Comparison of ENCODE assay signal across 8 mouse cellular contexts in the genomic region with DNA sequence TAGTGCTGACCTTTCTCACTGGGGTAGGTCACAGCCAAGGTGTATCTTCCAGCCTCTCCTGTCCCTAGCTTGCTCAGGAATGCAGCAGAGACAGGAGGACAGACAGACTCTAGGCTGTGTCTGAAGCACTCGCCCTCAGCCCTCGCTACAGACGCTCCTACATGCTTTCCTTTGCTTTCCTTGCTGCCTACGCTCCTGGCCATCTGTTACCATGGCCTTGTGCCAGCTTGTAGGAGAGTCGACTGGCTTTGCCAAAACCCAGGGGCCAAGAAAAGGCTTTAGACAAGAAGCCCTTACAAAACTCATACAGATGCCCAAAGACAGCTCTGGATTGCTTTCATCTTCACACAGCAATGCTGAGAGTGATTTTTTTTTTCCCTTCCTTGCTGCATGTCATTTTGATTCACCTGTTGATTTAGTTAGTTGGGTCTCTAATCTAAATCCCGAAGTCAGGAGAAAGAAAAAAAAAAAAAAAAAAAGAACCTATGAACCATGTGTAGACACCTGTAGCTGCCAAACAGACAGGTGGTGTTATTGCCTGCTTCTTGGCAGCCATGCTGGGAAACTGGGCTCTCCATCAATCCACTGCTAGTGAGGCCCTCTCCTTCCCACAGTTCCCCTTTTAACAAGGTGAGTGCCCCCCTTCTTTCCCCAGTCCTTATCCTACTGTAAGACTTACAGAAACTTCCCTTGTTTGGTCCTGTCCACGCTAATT.
DNase-seq lines count a peak whose midpoint lies in the region; ATAC-seq and TF ChIP-seq lines count a peak whose summit lies in the region.

No protein-coding gene starts in this region.

- DNase-seq in limb, embryonic 14.5 days (ENCODE audit: low spot score), result peak; percentile 74
- no peak for DNase-seq in limb, embryonic 10.5 days (ENCODE audit: low spot score)
- peak; percentile 86 for DNase-seq in cerebellum, adult 9-10 months
- DNase-seq in gastrocnemius, postnatal 25 days, result peak; percentile 38
- DNase-seq in layer of hippocampus, adult 9-10 months (ENCODE audit: low spot score), result peak; percentile 10
- no peak for DNase-seq in yolk sac, embryonic 10.5 days (ENCODE audit: low spot score)

- H3K9me3 ChIP-seq in limb, embryonic 14.5 days (ENCODE audit: control insufficient read depth, low read length), result no peaks in the 10 kb centered on the region
- H3K9me3 ChIP-seq in limb, embryonic 10.5 days (replicated peaks), result no peaks in the 10 kb centered on the region
- H3K9me3 ChIP-seq in midbrain, embryonic 15.5 days, result no peaks in the 10 kb centered on the region
- H3K9me3 ChIP-seq in intestine, embryonic 16.5 days (ENCODE audit: control insufficient read depth, low read length), result no peaks in the 10 kb centered on the region

- H3K27ac ChIP-seq in limb, embryonic 14.5 days (replicated peaks; ENCODE audit: low read depth, low read length), result no peak overlapping the region
- no peak overlapping the region for H3K27ac ChIP-seq in limb, embryonic 10.5 days
- H3K27ac ChIP-seq in midbrain, embryonic 15.5 days, result no peak overlapping the region
- no peak overlapping the region for H3K27ac ChIP-seq in intestine, embryonic 16.5 days (ENCODE audit: low read length)

- no peak for TF ChIP-seq POLR2A in limb, embryonic 14.5 days (IDR thresholded peaks at IDR 0.05; ENCODE audit: borderline replicate concordance, extremely low read depth, insufficient read depth, insufficient read length)

- no peak overlapping the region for H3K4me2 ChIP-seq in limb, embryonic 14.5 days (replicated peaks; ENCODE audit: low read depth, low read length, severe bottlenecking)
- no peak overlapping the region for H3K4me2 ChIP-seq in midbrain, embryonic 15.5 days
- H3K4me2 ChIP-seq in intestine, embryonic 16.5 days (ENCODE audit: low read depth, low read length), result no peak overlapping the region

- H3K4me1 ChIP-seq in limb, embryonic 14.5 days (ENCODE audit: control insufficient read depth, insufficient read depth, low read length), result peaks cover 7% of the 10 kb centered on the region; the same call in 1 of the 2 replicates
- H3K4me1 ChIP-seq in limb, embryonic 10.5 days, result no peaks in the 10 kb centered on the region
- H3K4me1 ChIP-seq in midbrain, embryonic 15.5 days, result peaks cover 6% of the 10 kb centered on the region
- H3K4me1 ChIP-seq in intestine, embryonic 16.5 days (ENCODE audit: control insufficient read depth, insufficient read depth, low read length), result 0 out of 2 replicates have a peak, but pooled peaks cover 4% of the 10 kb centered on the region

- H3K27me3 ChIP-seq in limb, embryonic 14.5 days (ENCODE audit: control insufficient read depth, insufficient read depth, low read length), result no peaks in the 10 kb centered on the region
- H3K27me3 ChIP-seq in limb, embryonic 10.5 days (ENCODE audit: low read depth, poor library complexity, severe bottlenecking), result no peaks in the 10 kb centered on the region
- no peaks in the 10 kb centered on the region for H3K27me3 ChIP-seq in midbrain, embryonic 15.5 days (replicated peaks)
- no peaks in the 10 kb centered on the region for H3K27me3 ChIP-seq in intestine, embryonic 16.5 days (replicated peaks; ENCODE audit: control insufficient read depth, insufficient read depth, low read length)

- no peaks in the 10 kb centered on the region for H3K36me3 ChIP-seq in limb, embryonic 14.5 days (ENCODE audit: control insufficient read depth, insufficient read depth, low read length)
- H3K36me3 ChIP-seq in limb, embryonic 10.5 days, result no peaks in the 10 kb centered on the region
- H3K36me3 ChIP-seq in midbrain, embryonic 15.5 days (replicated peaks), result no peaks in the 10 kb centered on the region
- H3K36me3 ChIP-seq in intestine, embryonic 16.5 days (ENCODE audit: control insufficient read depth, insufficient read depth, low read length), result no peaks in the 10 kb centered on the region

- 0 out of 2 replicates have a peak, but pooled peaks have one; percentile 9 for ATAC-seq in limb, embryonic 14.5 days (ENCODE audit: low FRiP score, low read depth)
- peak; percentile 54; the same call in 1 of the 2 replicates for ATAC-seq in midbrain, embryonic 15.5 days (replicated peaks)
- ATAC-seq in intestine, embryonic 16.5 days, result no peak

- 30% methylated on average over 7 of the region's 7 CpGs for WGBS in limb, embryonic 14.5 days
- 83% methylated on average over 7 of the region's 7 CpGs for WGBS in limb, embryonic 10.5 days
- 54% methylated on average over 7 of the region's 7 CpGs for WGBS in midbrain, embryonic 15.5 days
- 47% methylated on average over 7 of the region's 7 CpGs for WGBS in intestine, embryonic 16.5 days

- no peak overlapping the region for H3K4me3 ChIP-seq in limb, embryonic 14.5 days (replicated peaks; ENCODE audit: low read length)
- no peak overlapping the region for H3K4me3 ChIP-seq in limb, embryonic 10.5 days
- no peak overlapping the region for H3K4me3 ChIP-seq in midbrain, embryonic 15.5 days
- H3K4me3 ChIP-seq in intestine, embryonic 16.5 days (ENCODE audit: low read length), result no peak overlapping the region

- no peak overlapping the region for H3K9ac ChIP-seq in limb, embryonic 14.5 days (ENCODE audit: low read depth, low read length, severe bottlenecking)
- H3K9ac ChIP-seq in midbrain, embryonic 15.5 days, result no peak overlapping the region
- no peak overlapping the region for H3K9ac ChIP-seq in intestine, embryonic 16.5 days (ENCODE audit: low read depth, low read length)

Comparison
In these comparisons a context has a peak if more than half of its experiments do, and no peak if none do; other contexts are left out.
1. DNase-seq: peak in limb, embryonic 14.5 days (single experiment), cerebellum, adult 9-10 months (single experiment), gastrocnemius, postnatal 25 days (single experiment) and layer of hippocampus, adult 9-10 months (single experiment); none in limb, embryonic 10.5 days (single experiment) and yolk sac, embryonic 10.5 days (single experiment).